Mouse (Mus musculus): ENCODE data around the gene Nlrc5. TPM values are rescaled to one million over a fixed set of nuclear protein-coding genes. Genes with fewer than 3 reads are reported as not detected.

Nlrc5 gene
- polyA plus RNA-seq, 1 experiment, result 1.0 TPM

DNA sequence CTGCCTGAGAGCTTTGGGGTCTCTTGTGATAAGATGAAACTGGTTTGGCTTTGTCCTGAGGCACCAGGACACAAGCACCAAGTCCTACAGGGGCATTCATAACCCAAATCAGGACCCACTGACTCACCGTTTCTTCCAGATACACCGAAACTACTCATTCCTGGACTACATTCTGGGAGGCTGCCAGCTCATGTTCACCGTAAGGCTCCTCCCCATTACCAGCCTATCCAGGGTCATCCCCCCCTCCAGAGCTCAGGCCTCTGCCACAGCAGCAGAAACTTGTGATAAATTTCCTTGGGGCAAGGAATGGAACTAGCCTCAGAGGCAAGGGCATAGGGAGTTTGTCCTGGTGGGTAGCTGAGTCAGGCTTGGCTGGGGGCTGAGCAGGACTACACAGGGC, 123.1 kb downstream of the Nlrc5 start:
- no peak for DNase-seq (ENCODE audit: extremely low spot score in 1 of 2, low spot score in 1 of 2)

- DNase-seq (ENCODE audit: extremely low spot score in 1 of 2, low spot score in 1 of 2), result peak in 1 of 2 experiments; percentile 28
Observed at GRCm38 (mm10) chr8:94561256-94561655, 127.1 kb downstream of the Nlrc5 start.

GRCm38 (mm10) chr8:94564421-94564820, 130.3 kb downstream of the Nlrc5 start:
- DNase-seq (ENCODE audit: extremely low spot score in 1 of 2, low spot score in 1 of 2), result no peak

- DNase-seq (ENCODE audit: extremely low spot score in 1 of 2, low spot score in 1 of 2), result no peak
Observed at GRCm38 (mm10) chr8:94566033-94566432, 131.9 kb downstream of the Nlrc5 start.

DNA sequence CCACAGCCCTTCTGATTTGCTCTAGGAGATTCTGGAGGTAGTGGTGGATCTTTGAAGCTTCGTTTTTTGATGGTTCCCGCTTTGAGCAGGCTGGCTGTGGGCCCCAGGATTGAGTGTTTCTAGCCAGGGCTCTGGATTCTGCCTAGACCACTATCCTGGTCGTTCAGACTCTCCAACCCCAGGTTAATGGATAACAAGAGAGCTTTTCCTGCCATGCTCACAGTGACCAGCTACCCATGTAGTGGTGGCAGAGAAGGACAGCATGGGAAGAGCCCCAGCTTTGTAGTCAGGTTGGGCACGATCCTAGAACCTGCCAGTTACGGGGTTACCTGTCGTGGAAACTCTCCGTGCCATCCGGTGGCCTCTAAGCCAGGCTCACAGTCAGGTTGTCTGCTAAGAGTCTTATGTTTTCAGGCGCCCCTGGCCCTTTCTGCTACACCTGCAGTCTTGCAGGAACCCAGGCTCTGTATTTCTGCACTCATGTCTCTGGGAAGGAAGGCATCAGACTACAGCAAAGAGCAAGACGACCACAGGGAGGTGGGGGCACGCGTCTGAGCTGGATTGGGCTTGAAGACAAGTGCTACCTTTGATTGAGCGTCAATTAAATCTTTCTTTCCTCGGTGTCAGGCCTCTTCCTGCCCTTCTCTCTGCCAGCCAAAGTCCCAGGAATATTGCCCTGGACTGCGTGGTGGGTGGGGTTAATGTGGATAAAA, 132.4 kb downstream of the Nlrc5 start:
- DNase-seq (ENCODE audit: extremely low spot score in 1 of 2, low spot score in 1 of 2), result no peak

GRCm38 (mm10) chr8:94567159-94567849, 133.1 kb downstream of the Nlrc5 start:
- DNase-seq (ENCODE audit: extremely low spot score in 1 of 2, low spot score in 1 of 2), result no peak

DNA sequence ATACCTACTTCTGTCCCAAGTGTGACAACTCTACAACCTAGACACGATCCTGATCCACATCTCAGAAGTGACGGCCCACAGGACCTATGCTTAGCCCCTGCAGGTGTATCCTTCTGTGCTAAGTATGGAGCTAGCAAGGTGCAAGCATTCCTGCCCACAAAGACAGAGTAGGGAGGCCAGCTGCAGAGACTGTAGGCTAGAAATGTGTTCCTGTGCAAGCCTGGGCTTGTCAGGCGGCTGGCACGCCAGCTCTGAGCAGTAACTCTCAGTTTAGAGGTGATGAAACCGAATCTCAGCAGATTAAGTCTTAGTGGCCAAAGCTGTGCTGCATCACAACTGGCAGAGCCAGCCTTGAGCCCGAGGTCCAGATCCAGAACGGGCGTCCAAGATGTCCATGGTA, 133.9 kb downstream of the Nlrc5 start:
- DNase-seq (ENCODE audit: extremely low spot score in 1 of 2, low spot score in 1 of 2), result no peak

DNA sequence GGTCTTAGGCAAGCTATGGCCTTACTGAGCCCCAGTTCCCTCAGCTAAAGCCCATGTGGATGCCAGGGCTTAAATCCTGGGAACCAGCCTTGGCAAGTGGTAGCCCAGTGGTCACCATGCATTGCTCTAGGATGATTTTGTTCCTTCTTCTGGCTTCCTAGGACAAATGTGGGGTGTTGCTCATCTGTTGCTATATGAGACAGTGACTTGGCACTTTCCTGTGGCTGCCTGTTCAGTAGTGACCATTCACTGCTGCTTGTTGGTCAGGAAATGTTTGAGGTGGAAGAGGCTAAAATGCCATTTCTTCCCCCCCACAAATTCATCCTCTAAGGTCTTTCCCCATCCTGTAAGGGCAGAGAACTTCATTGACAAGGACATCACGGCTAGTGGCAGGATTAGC, 135.3 kb downstream of the Nlrc5 start:
- no peak for DNase-seq (ENCODE audit: extremely low spot score in 1 of 2, low spot score in 1 of 2)

- no peak for DNase-seq (ENCODE audit: extremely low spot score in 1 of 2, low spot score in 1 of 2)
Observed at GRCm38 (mm10) chr8:94571896-94572295, 137.7 kb downstream of the Nlrc5 start.

DNA sequence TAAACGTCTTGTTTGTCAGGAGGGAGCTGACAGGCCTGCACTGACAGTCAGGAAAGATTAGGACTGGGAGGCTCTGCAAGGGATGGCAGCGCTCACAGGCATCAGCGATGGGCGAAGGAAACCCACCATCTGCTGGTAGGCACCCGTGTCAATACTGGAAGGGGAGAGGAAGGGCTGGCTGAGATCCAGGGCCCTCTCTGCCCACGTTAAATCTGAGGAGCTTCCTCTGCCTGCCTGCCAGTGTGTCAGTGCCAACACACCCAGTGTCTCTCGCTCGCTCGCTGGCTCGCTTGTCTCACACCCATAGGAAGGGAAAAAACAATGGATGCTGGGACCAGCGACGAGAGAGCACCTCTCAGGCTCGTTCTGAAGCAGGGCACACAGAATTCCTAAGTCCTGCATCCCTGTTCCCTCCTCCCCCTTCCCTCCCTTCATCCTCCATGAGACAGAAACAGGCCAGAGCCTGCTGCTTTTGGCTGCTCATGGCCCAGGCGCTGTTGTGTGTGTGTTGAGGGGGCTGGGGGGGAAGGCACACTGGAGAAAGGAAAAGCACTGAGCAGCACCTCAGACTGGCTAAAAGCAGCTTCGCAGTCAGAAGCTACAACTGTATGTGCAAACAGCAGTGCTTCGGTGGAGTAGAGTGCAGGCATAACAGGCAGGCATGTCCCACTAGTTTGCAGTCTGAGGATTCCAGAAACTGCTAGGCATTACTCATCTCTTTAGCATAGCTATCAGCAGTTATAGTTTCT, 140.2 kb downstream of the Nlrc5 start:
- DNase-seq (ENCODE audit: extremely low spot score in 1 of 2, low spot score in 1 of 2), result peak; percentile 63 to 85

- no peak for DNase-seq (ENCODE audit: extremely low spot score in 1 of 2, low spot score in 1 of 2)
Observed at GRCm38 (mm10) chr8:94575148-94575547, 141.0 kb downstream of the Nlrc5 start.

Other genes with a start within 250 kb of the Nlrc5 start
- gene Nup93, start 219.8 kb upstream of the Nlrc5 start, polyA plus RNA-seq (2012; rRNA removed), result 32.8 and 33.6 TPM in 2 replicates
- gene Slc12a3, start 105.2 kb upstream of the Nlrc5 start, polyA plus RNA-seq (2012; rRNA removed), result 0.92 and 1.2 TPM in 2 replicates
- 72.2 and 80.0 TPM in 2 replicates for gene Herpud1, start 47.9 kb upstream of the Nlrc5 start, polyA plus RNA-seq (2012; rRNA removed)
- gene Cpne2, start 98.6 kb downstream of the Nlrc5 start, polyA plus RNA-seq (2012; rRNA removed), result 49.0 and 49.3 TPM in 2 replicates
- gene Rspry1, start 167.6 kb downstream of the Nlrc5 start, polyA plus RNA-seq (2012; rRNA removed), result 17.9 and 18.6 TPM in 2 replicates
- gene Fam192a, start 167.6 kb downstream of the Nlrc5 start, polyA plus RNA-seq (2012; rRNA removed), result 54.5 and 63.2 TPM in 2 replicates
- gene Arl2bp, start 232.2 kb downstream of the Nlrc5 start, polyA plus RNA-seq (2012; rRNA removed), result 233 and 264 TPM in 2 replicates

Data from frontal cortex, adult 2 months (tissue).